Mouse (Mus musculus): ENCODE data around the gene Hectd1.
A peak's percentile ranks its signal among the peaks of the same experiment; 100 is the strongest.

Hectd1 gene

GRCm38 (mm10) chr12:51768702-51769101, 60.6 kb downstream of the Hectd1 start:
- DNase-seq (ENCODE audit: low read depth), result no peak

- DNase-seq (ENCODE audit: low read depth), result peak; percentile 73
Observed at GRCm38 (mm10) chr12:51767454-51767853, 61.9 kb downstream of the Hectd1 start.

GRCm38 (mm10) chr12:51759374-51759773, 70.0 kb downstream of the Hectd1 start:
- no peak for DNase-seq (ENCODE audit: low read depth)

- DNase-seq (ENCODE audit: low read depth), result no peak
Observed at GRCm38 (mm10) chr12:51756599-51756961, 72.8 kb downstream of the Hectd1 start.

- DNase-seq (ENCODE audit: low read depth), result no peak
Observed at GRCm38 (mm10) chr12:51755938-51756598, 73.3 kb downstream of the Hectd1 start.

- peak; percentile 44 for DNase-seq (ENCODE audit: low read depth)
Observed at GRCm38 (mm10) chr12:51747348-51747747, 82.0 kb downstream of the Hectd1 start.

GRCm38 (mm10) chr12:51744957-51745356, 84.4 kb downstream of the Hectd1 start:
- DNase-seq (ENCODE audit: low read depth), result no peak

GRCm38 (mm10) chr12:51741690-51742089, 87.6 kb downstream of the Hectd1 start:
- DNase-seq (ENCODE audit: low read depth), result peak; percentile 59

- DNase-seq (ENCODE audit: low read depth), result no peak
Observed at GRCm38 (mm10) chr12:51736807-51737206, 92.5 kb downstream of the Hectd1 start.

- no peak for DNase-seq (ENCODE audit: low read depth)
Observed at GRCm38 (mm10) chr12:51736381-51736780, 93.0 kb downstream of the Hectd1 start.

- DNase-seq (ENCODE audit: low read depth), result no peak
Observed at GRCm38 (mm10) chr12:51735840-51736271, 93.5 kb downstream of the Hectd1 start.

- DNase-seq (ENCODE audit: low read depth), result no peak
Observed at GRCm38 (mm10) chr12:51734605-51735211, 94.6 kb downstream of the Hectd1 start.

GRCm38 (mm10) chr12:51729827-51730226, 99.5 kb downstream of the Hectd1 start:
- DNase-seq (ENCODE audit: low read depth), result no peak

GRCm38 (mm10) chr12:51729058-51729457, 100.3 kb downstream of the Hectd1 start:
- no peak for DNase-seq (ENCODE audit: low read depth)

GRCm38 (mm10) chr12:51721836-51722235, 107.5 kb downstream of the Hectd1 start:
- no peak for DNase-seq (ENCODE audit: low read depth)

- DNase-seq (ENCODE audit: low read depth), result peak; percentile 44
Observed at GRCm38 (mm10) chr12:51718617-51719016, 110.7 kb downstream of the Hectd1 start.

GRCm38 (mm10) chr12:51712685-51713084, 116.7 kb downstream of the Hectd1 start:
- no peak for DNase-seq (ENCODE audit: low read depth)

- DNase-seq (ENCODE audit: low read depth), result no peak
Observed at GRCm38 (mm10) chr12:51710154-51710553, 119.2 kb downstream of the Hectd1 start.

- no peak for DNase-seq (ENCODE audit: low read depth)
Observed at GRCm38 (mm10) chr12:51709741-51710140, 119.6 kb downstream of the Hectd1 start.

GRCm38 (mm10) chr12:51708941-51709686, 120.2 kb downstream of the Hectd1 start:
- DNase-seq (ENCODE audit: low read depth), result no peak

GRCm38 (mm10) chr12:51706673-51707235, 122.6 kb downstream of the Hectd1 start:
- peak; percentile 73 for DNase-seq (ENCODE audit: low read depth)

- no peak for DNase-seq (ENCODE audit: low read depth)
Observed at GRCm38 (mm10) chr12:51705778-51706177, 123.6 kb downstream of the Hectd1 start.

GRCm38 (mm10) chr12:51704572-51704971, 124.8 kb downstream of the Hectd1 start:
- DNase-seq (ENCODE audit: low read depth), result no peak

Data from 416B (cell line).